Mouse (Mus musculus): ENCODE data around the gene Ugt1a7c. TPM values are rescaled to one million over a fixed set of nuclear protein-coding genes. Genes with fewer than 3 reads are reported as not detected.
"Not testable (repeated sequence)": the region's sequence is repeated elsewhere in the genome, so short reads cannot be mapped to it uniquely, and the experiment has no call there.

The Ugt1a7c gene
- polyA plus RNA-seq (2012; rRNA removed), result 1.3 and 1.4 TPM in 2 replicates

GRCm38 (mm10) chr1:88094941-88095492 is at the start of gene Ugt1a7c:
TSS of gene Ugt1a7c (plus strand) at chr1:88095062.
- H3K4me1 ChIP-seq (ENCODE audit: control insufficient read depth, insufficient read depth, low read length), result no peaks in the 10 kb centered on the region
- no peak for TF ChIP-seq CTCF (IDR thresholded peaks at IDR 0.05; ENCODE audit: extremely low read depth, insufficient read depth, low read length)
- no peak for TF ChIP-seq POLR2A (IDR thresholded peaks at IDR 0.05; ENCODE audit: extremely low read depth, insufficient read depth, low read length)
- no peak within 1 kb of the TSS for H3K4me3 ChIP-seq (ENCODE audit: insufficient read depth, low read length)
- H3K27ac ChIP-seq (ENCODE audit: insufficient read depth, low read length), result no peak within 1 kb of the TSS

GRCm38 (mm10) chr1:88047408-88047807 is 47.5 kb upstream of the Ugt1a7c start:
- not testable (repeated sequence) for H3K4me3 ChIP-seq (ENCODE audit: insufficient read depth, low read length); H3K4me1 ChIP-seq (ENCODE audit: control insufficient read depth, insufficient read depth, low read length); H3K27ac ChIP-seq (ENCODE audit: insufficient read depth, low read length)

- TF ChIP-seq POLR2A (IDR thresholded peaks at IDR 0.05; ENCODE audit: extremely low read depth, insufficient read depth, low read length) (no peak), CTCF (IDR thresholded peaks at IDR 0.05; ENCODE audit: extremely low read depth, insufficient read depth, low read length) (no peak)
- H3K27ac ChIP-seq (ENCODE audit: insufficient read depth, low read length), result no peak within 1 kb of the TSS
- H3K4me1 ChIP-seq (ENCODE audit: control insufficient read depth, insufficient read depth, low read length), result no peaks in the 10 kb centered on the region
- no peak within 1 kb of the TSS for H3K4me3 ChIP-seq (ENCODE audit: insufficient read depth, low read length)
These were observed 39.8 kb upstream of the Ugt1a7c start, which contains the start of gene Ugt1a10 for GRCm38 (mm10) chr1:88055088-88055487. TSS of gene Ugt1a10 (plus strand) at chr1:88055388.

DNA sequence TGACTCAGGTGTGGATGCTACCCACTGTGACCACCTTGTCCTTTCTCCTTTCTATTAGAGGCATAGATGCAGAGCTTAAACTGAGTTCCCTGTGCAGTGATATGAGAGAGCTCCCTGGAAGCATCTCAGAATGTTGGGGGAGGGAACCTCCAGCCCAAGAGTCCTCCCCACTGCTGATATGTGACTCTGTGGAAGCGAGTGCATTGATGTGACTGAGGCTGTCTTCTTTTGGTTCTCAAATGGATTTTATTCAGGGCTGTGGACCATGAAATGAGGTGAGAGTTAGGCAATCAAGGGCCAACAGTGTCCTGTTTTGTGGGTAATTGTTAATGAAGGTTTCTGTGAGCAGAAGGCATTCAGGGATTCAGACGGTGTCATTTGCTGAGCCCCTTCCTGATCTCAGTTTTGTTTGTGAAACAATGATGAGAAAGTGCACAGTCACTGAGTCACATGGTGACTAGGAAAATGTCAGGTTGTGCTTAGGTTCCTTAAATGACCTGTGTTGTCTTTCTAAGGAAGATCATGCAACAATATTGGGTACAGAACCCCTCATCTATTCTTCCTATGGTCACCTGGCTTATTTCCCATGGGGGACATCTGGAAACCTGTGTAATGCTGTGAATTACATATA is 28.3 kb upstream of the Ugt1a7c start:
- H3K4me3 ChIP-seq (ENCODE audit: insufficient read depth, low read length); H3K27ac ChIP-seq (ENCODE audit: insufficient read depth, low read length); H3K4me1 ChIP-seq (ENCODE audit: control insufficient read depth, insufficient read depth, low read length): not testable (repeated sequence)

DNA sequence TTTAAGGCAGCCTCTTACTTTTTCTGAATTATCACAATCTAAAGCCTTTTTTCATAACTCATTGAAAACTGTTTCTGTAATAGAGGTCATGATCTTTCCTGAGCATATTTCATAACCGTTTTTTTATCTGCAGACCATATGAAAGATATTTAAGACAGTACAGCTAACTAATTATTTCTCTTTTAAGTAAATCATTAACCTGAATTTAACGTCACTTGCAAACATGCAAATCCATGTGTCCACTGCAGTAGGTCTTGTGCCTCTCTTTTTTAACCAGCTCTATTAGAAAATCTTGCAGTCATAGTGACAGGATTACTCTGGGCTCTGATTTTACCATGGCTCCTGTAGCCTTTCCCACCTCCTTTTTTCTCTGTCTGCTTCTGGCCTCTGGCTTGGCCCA is 24.4 kb upstream of the Ugt1a7c start, which contains the start of gene Ugt1a9:
TSS of gene Ugt1a9 (plus strand) at position 306 of the 400 bp plus-strand sequence.
- no peak within 1 kb of the TSS for H3K4me3 ChIP-seq (ENCODE audit: insufficient read depth, low read length)
- H3K4me1 ChIP-seq (ENCODE audit: control insufficient read depth, insufficient read depth, low read length), result no peaks in the 10 kb centered on the region
- H3K27ac ChIP-seq (ENCODE audit: insufficient read depth, low read length), result no peak within 1 kb of the TSS
- no peak for TF ChIP-seq POLR2A (IDR thresholded peaks at IDR 0.05; ENCODE audit: extremely low read depth, insufficient read depth, low read length)
- no peak for TF ChIP-seq CTCF (IDR thresholded peaks at IDR 0.05; ENCODE audit: extremely low read depth, insufficient read depth, low read length)

- Histone ChIP-seq H3K4me3 (ENCODE audit: insufficient read depth, low read length) (no peak overlapping the region), H3K4me1 (ENCODE audit: control insufficient read depth, insufficient read depth, low read length) (no peaks in the 10 kb centered on the region), H3K27ac (ENCODE audit: insufficient read depth, low read length) (no peak overlapping the region)
- no peak for TF ChIP-seq CTCF (IDR thresholded peaks at IDR 0.05; ENCODE audit: extremely low read depth, insufficient read depth, low read length)
- TF ChIP-seq POLR2A (IDR thresholded peaks at IDR 0.05; ENCODE audit: extremely low read depth, insufficient read depth, low read length), result no peak
These were observed 24.0 kb upstream of the Ugt1a7c start for GRCm38 (mm10) chr1:88070902-88071301.

DNA sequence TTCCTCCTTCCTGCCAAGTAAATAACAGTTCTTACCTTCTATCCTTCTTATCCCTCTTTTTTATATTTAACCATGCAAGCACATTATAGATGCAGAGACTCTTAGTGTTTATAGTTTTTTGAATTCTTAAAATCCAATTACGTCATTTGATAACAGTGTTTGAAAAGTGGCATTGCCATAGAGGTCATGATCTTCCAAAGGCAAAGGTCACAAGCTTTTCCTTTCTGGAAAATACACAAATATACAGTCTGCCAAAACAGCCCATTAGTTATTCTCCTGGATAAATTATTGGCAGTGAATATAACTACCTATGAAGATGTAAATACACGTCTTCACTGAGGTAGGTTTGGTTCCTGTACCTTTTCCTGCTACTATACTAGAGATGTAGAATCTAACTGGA is 20.4 kb upstream of the Ugt1a7c start:
- TF ChIP-seq CTCF (IDR thresholded peaks at IDR 0.05; ENCODE audit: extremely low read depth, insufficient read depth, low read length), result no peak
- Histone ChIP-seq H3K4me3 (ENCODE audit: insufficient read depth, low read length) (no peak overlapping the region), H3K27ac (ENCODE audit: insufficient read depth, low read length) (no peak overlapping the region), H3K4me1 (ENCODE audit: control insufficient read depth, insufficient read depth, low read length) (no peaks in the 10 kb centered on the region)

DNA sequence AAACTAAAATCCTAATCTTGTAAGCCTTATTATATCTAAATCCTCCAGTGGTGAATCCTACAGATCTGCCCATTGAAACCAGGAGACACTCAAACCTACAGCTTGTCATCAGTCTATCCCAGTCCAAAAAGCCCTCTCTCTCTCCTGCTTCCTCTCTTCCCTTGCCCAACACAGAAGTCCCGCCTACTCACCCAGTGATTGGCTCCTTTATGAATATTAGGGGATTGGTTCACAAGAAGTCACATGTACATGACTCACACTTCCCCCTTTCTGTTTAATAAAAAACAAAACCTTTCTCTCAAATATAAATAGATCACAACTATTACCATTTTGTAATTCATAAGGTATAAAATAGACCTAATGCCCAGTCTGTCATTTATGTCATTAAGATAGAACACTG is 17.7 kb upstream of the Ugt1a7c start:
- TF ChIP-seq CTCF (IDR thresholded peaks at IDR 0.05; ENCODE audit: extremely low read depth, insufficient read depth, low read length) (no peak), POLR2A (IDR thresholded peaks at IDR 0.05; ENCODE audit: extremely low read depth, insufficient read depth, low read length) (no peak)
- H3K4me3 ChIP-seq (ENCODE audit: insufficient read depth, low read length), result no peak overlapping the region
- no peaks in the 10 kb centered on the region for H3K4me1 ChIP-seq (ENCODE audit: control insufficient read depth, insufficient read depth, low read length)
- no peak overlapping the region for H3K27ac ChIP-seq (ENCODE audit: insufficient read depth, low read length)

DNA sequence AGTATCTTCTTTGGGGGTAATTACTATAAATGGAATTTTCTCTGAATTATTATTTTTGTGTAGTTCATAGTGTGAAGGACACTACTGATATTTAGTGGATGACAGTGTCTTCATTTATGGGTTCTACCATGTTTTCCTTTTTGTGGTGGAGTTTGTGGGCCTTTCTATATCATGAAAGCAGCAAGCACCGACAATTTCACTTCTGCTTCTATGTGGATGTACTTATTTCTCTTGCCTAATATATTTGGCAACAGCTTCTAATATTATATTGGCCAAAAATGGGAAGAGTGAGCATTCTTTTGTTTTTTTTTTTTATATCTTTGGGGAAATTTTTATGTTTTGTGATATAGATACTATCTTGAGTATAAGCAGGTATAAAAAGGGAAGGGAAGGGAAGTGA is 13.2 kb upstream of the Ugt1a7c start:
- no peaks in the 10 kb centered on the region for H3K4me1 ChIP-seq (ENCODE audit: control insufficient read depth, insufficient read depth, low read length)
- no peak overlapping the region for H3K27ac ChIP-seq (ENCODE audit: insufficient read depth, low read length)
- H3K4me3 ChIP-seq (ENCODE audit: insufficient read depth, low read length), result no peak overlapping the region
- TF ChIP-seq CTCF (IDR thresholded peaks at IDR 0.05; ENCODE audit: extremely low read depth, insufficient read depth, low read length) (no peak), POLR2A (IDR thresholded peaks at IDR 0.05; ENCODE audit: extremely low read depth, insufficient read depth, low read length) (no peak)

DNA sequence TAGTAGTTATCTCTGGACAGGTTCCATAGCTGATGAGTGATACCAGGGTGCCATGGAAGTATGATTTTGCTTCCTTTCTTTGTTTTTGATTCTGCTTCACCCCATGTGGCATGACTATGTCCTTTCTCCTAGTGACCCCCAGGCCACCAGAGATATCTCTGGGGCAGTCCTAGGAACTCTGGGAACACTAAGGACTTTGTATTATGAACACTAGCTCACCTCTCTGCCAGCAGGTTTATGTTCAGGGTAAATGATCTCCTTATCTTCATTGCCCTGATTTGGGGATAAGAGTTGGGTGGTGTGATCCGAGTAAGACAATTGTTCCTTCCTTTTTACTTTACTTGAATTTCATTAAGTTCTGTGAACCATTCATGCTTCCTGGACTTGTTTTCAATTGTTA is 8.7 kb upstream of the Ugt1a7c start:
- no peak overlapping the region for H3K4me3 ChIP-seq (ENCODE audit: insufficient read depth, low read length)
- TF ChIP-seq POLR2A (IDR thresholded peaks at IDR 0.05; ENCODE audit: extremely low read depth, insufficient read depth, low read length), result no peak
- no peak for TF ChIP-seq CTCF (IDR thresholded peaks at IDR 0.05; ENCODE audit: extremely low read depth, insufficient read depth, low read length)
- no peaks in the 10 kb centered on the region for H3K4me1 ChIP-seq (ENCODE audit: control insufficient read depth, insufficient read depth, low read length)
- H3K27ac ChIP-seq (ENCODE audit: insufficient read depth, low read length), result no peak overlapping the region
